ENCODE assay signal across 8 mouse cellular contexts in genomic region chr19:47510473-47511293, GRCm38 (mm10). TPM values are rescaled to one million over a fixed set of nuclear protein-coding genes. Genes with fewer than 3 reads are reported as not detected.
DNase-seq lines count a peak whose midpoint lies in the region; ATAC-seq and TF ChIP-seq lines count a peak whose summit lies in the region.

No protein-coding gene starts in this region.

- TF ChIP-seq POLR2A in small intestine, adult 2 months (IDR thresholded peaks at IDR 0.05; ENCODE audit: low read depth, low read length): 0 out of 2 replicates have a peak, but pooled peaks have one; percentile 10

- 26% methylated on average over 25 of the region's 25 CpGs for WGBS in forebrain, postnatal 0 days
- 63% methylated on average over 25 of the region's 25 CpGs for WGBS in intestine, postnatal 0 days
- 48% methylated on average over 25 of the region's 25 CpGs for WGBS in lung, embryonic 15.5 days
- WGBS in small intestine, adult 2 months: 78% methylated on average over 25 of the region's 25 CpGs

- H3K27ac ChIP-seq in forebrain, postnatal 0 days (ENCODE audit: low read depth, low read length): peak overlapping the region; percentile 30
- peak overlapping the region; percentile 65 for H3K27ac ChIP-seq in intestine, postnatal 0 days (ENCODE audit: low read depth, low read length)
- H3K27ac ChIP-seq in lung, embryonic 15.5 days: peak overlapping the region; percentile 90
- H3K27ac ChIP-seq in small intestine, adult 2 months (ENCODE audit: insufficient read depth, low read depth, low read length): peak overlapping the region; percentile 77

- ATAC-seq in forebrain, postnatal 0 days: peak; percentile 42; the same call in 1 of the 2 replicates
- no peak for ATAC-seq in intestine, postnatal 0 days
- peak; percentile 17; the same call in 1 of the 2 replicates for ATAC-seq in lung, embryonic 15.5 days (ENCODE audit: borderline replicate concordance, extremely low read depth, low FRiP score, low TSS enrichment)

- H3K9ac ChIP-seq in forebrain, postnatal 0 days: 0 out of 2 replicates have a peak overlapping the region, but pooled peaks have one; percentile 1
- no peak overlapping the region for H3K9ac ChIP-seq in intestine, postnatal 0 days (ENCODE audit: low read depth, low read length)
- no peak overlapping the region for H3K9ac ChIP-seq in lung, embryonic 15.5 days

- H3K4me3 ChIP-seq in forebrain, postnatal 0 days (ENCODE audit: low read depth, low read length): no peak overlapping the region
- no peak overlapping the region for H3K4me3 ChIP-seq in intestine, postnatal 0 days (ENCODE audit: low read depth, low read length)
- no peak overlapping the region for H3K4me3 ChIP-seq in lung, embryonic 15.5 days
- peak overlapping the region; percentile 7 for H3K4me3 ChIP-seq in small intestine, adult 2 months (ENCODE audit: low read depth, low read length)

- no peaks in the 10 kb centered on the region for H3K4me1 ChIP-seq in forebrain, postnatal 0 days (ENCODE audit: insufficient read depth)
- peaks cover 8% of the 10 kb centered on the region; the same call in 1 of the 2 replicates for H3K4me1 ChIP-seq in intestine, postnatal 0 days (replicated peaks; ENCODE audit: control insufficient read depth, insufficient read depth, low read length)
- peaks cover 59% of the 10 kb centered on the region for H3K4me1 ChIP-seq in lung, embryonic 15.5 days
- H3K4me1 ChIP-seq in small intestine, adult 2 months (ENCODE audit: control insufficient read depth, insufficient read depth, insufficient read length, low read length): peaks cover 31% of the 10 kb centered on the region

- peaks cover 22% of the 10 kb centered on the region; the same call in 1 of the 2 replicates for H3K36me3 ChIP-seq in forebrain, postnatal 0 days (ENCODE audit: insufficient read depth)
- H3K36me3 ChIP-seq in intestine, postnatal 0 days (ENCODE audit: control insufficient read depth, insufficient read depth): peaks cover 7% of the 10 kb centered on the region; the same call in 1 of the 2 replicates
- H3K36me3 ChIP-seq in lung, embryonic 15.5 days: peaks cover 17% of the 10 kb centered on the region; the same call in 1 of the 2 replicates
- peaks cover 3% of the 10 kb centered on the region; the same call in 1 of the 2 replicates for H3K36me3 ChIP-seq in small intestine, adult 2 months (ENCODE audit: control insufficient read depth, insufficient read depth, low read length)

- peak; percentile 30 to 32 for DNase-seq in urinary bladder, postnatal 36 days (ENCODE audit: low spot score in 2 of 2)
- DNase-seq in urinary bladder, adult 2 months (ENCODE audit: low spot score): no peak
- no peak for DNase-seq in forebrain, postnatal 0 days
- no peak for DNase-seq in adipocyte (ENCODE audit: low spot score)
- no peak for DNase-seq in layer of hippocampus, adult 11-12 months (ENCODE audit: low spot score)

- 0 out of 2 replicates have a peak overlapping the region, but pooled peaks have one; percentile 5 for H3K4me2 ChIP-seq in forebrain, postnatal 0 days (ENCODE audit: low read depth)
- H3K4me2 ChIP-seq in intestine, postnatal 0 days (replicated peaks; ENCODE audit: low read depth): no peak overlapping the region
- H3K4me2 ChIP-seq in lung, embryonic 15.5 days: no peak overlapping the region

- H3K9me3 ChIP-seq in forebrain, postnatal 0 days (ENCODE audit: low read length): no peaks in the 10 kb centered on the region
- H3K9me3 ChIP-seq in intestine, postnatal 0 days (ENCODE audit: control insufficient read depth): no peaks in the 10 kb centered on the region
- no peaks in the 10 kb centered on the region for H3K9me3 ChIP-seq in lung, embryonic 15.5 days

- TF ChIP-seq CTCF in forebrain, postnatal 0 days (IDR thresholded peaks at IDR 0.05; ENCODE audit: low read depth): no peak
- no peak for TF ChIP-seq CTCF in intestine, postnatal 0 days (IDR thresholded peaks at IDR 0.05; ENCODE audit: low read depth)
- no peak for TF ChIP-seq CTCF in small intestine, adult 2 months (IDR thresholded peaks at IDR 0.05; ENCODE audit: extremely low read depth, insufficient read length, insufficient replicate concordance, low read depth, low read length)

- no peaks in the 10 kb centered on the region for H3K27me3 ChIP-seq in forebrain, postnatal 0 days (ENCODE audit: insufficient read depth, low read length)
- H3K27me3 ChIP-seq in intestine, postnatal 0 days (replicated peaks; ENCODE audit: control insufficient read depth, insufficient read depth, low read length): no peaks in the 10 kb centered on the region
- H3K27me3 ChIP-seq in lung, embryonic 15.5 days: no peaks in the 10 kb centered on the region
- no peaks in the 10 kb centered on the region for H3K27me3 ChIP-seq in small intestine, adult 2 months (ENCODE audit: control insufficient read depth, insufficient read depth, low read length)

RNA-seq across cellular contexts. Expression of gene Stn1, which starts 26.6 kb away (rescaled TPM):
- 19.4 and 21.2 TPM in 2 replicates for polyA plus RNA-seq in urinary bladder, adult 2 months (2012; rRNA removed)
- 17.1 and 19.6 TPM in 2 replicates for total RNA-seq in forebrain, postnatal 0 days (2014; rRNA removed)
- polyA plus RNA-seq in forebrain, postnatal 0 days (2015; fragmentation: Nextera tagmentation; extraction: Ambion mirVana): 20.9 and 22.7 TPM in 2 replicates
- 11.4 and 14.9 TPM in 2 replicates for polyA plus RNA-seq in intestine, postnatal 0 days (2015; fragmentation: Nextera tagmentation; extraction: Ambion mirVana)
- 55.9 TPM in 2 replicates for polyA plus RNA-seq in lung, embryonic 15.5 days (2015; fragmentation: Nextera tagmentation; extraction: Ambion mirVana)
- 9.2 and 15.0 TPM in 2 replicates for polyA plus RNA-seq in small intestine, adult 2 months (2012; rRNA removed)

RNA-seq across cellular contexts. Expression of gene Sh3pxd2a, which starts 46.5 kb away (rescaled TPM):
- polyA plus RNA-seq in urinary bladder, adult 2 months (2012; rRNA removed): 23.2 and 30.0 TPM in 2 replicates
- total RNA-seq in forebrain, postnatal 0 days (2014; rRNA removed): 16.1 and 20.8 TPM in 2 replicates
- polyA plus RNA-seq in forebrain, postnatal 0 days (2015; fragmentation: Nextera tagmentation; extraction: Ambion mirVana): 0.98 and 1.2 TPM in 2 replicates
- 2.2 and 2.4 TPM in 2 replicates for polyA plus RNA-seq in intestine, postnatal 0 days (2015; fragmentation: Nextera tagmentation; extraction: Ambion mirVana)
- 6.8 and 7.1 TPM in 2 replicates for polyA plus RNA-seq in lung, embryonic 15.5 days (2015; fragmentation: Nextera tagmentation; extraction: Ambion mirVana)
- 6.2 and 6.3 TPM in 2 replicates for polyA plus RNA-seq in small intestine, adult 2 months (2012; rRNA removed)

Comparison
In these comparisons a context has a peak if more than half of its experiments do, and no peak if none do; other contexts are left out.
1. DNase-seq: peak in urinary bladder, postnatal 36 days (2 of 2); none in urinary bladder, adult 2 months (single experiment), forebrain, postnatal 0 days (single experiment), adipocyte (single experiment) and layer of hippocampus, adult 11-12 months (single experiment).
2. H3K27ac ChIP-seq: peak in every context shown above with its lines; median percentile 90 in lung, embryonic 15.5 days; 77 in small intestine, adult 2 months; 65 in intestine, postnatal 0 days; 30 in forebrain, postnatal 0 days.